Mouse (Mus musculus) skeletal muscle tissue, adult 2 months (tissue): ENCODE measurements at regions not wholly inside any gene's neighbourhood (a gene's known extent, or its start where the extent isn't known, plus 50 kb on each side); places are given as distances from the start of the nearest gene placed in this dataset.

Source experiments
- DNase-seq: peaks from one replicate; pipeline ENCODE4 v3.0.0-alpha.2; 2012; ENCODE audit warnings: low read depth, low spot score

DNA sequence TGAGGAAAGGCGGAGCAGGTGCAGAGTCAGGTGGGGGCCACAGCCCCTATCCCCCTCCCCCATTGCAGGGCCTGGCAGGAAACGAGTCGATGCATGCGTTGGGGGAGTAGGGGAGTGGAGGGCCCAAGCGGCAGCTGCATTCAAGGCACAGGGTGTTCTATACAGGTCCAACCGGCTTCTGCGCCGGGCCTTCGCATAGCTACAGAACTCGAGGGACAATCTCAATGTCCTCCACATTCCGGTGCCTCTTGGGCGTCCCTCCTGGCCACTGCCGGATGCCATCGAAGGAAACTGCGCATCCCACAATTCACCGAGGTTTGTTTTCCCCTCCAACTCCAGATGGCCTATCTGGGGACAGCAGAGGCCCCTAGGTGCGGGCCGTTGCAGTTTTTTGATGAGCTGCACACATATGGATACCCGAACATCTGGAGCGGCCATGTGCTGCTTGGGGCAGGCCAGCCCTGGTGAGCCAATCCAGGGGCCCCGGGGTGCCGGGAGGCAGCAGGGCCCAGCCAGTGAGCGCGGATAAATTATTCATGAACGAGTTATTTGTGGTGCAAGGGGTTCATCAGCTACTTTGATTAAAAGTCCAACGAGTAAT is 137.5 kb downstream of the Tle3 start:
- DNase-seq: no peak

DNA sequence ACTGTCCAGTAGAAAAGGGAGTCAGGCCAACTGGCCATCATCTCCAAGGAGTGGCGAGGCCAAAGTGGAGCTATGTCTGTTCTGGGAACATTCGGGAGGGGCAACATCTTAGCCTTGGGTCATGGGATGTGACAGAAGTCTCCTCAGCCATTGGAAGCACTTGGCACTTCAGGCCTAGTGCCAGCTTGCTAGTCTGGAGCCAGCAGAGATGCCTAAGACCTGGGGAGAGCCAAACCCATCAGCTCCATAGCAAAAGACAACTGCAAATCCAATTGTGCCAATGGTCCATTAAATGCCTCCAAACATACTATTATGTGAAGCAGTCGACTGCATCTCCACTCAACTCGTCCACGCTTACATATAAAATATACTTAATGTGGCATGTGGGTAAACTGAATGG is 136.9 kb downstream of the Tle3 start:
- DNase-seq: no peak

DNA sequence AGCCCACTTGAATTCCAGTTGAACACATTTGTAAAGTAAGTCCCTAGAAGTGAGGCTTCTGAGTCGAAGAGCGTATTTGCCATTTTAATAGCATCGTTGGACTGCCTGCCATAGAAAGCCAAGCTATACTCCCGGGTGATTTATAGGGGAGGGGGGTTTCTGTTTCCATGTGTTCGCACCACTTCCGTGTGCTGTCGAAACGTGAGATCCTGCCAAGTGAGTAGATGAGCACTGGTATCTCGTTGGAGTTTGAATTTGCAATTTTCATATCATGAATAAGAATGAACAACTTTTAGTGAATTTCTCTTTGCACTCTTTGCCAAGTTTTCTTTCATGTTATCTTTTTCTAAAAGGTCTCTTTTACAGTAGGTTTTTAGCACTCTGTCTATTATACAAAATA is 128.7 kb downstream of the Tle3 start:
- no peak for DNase-seq

DNA sequence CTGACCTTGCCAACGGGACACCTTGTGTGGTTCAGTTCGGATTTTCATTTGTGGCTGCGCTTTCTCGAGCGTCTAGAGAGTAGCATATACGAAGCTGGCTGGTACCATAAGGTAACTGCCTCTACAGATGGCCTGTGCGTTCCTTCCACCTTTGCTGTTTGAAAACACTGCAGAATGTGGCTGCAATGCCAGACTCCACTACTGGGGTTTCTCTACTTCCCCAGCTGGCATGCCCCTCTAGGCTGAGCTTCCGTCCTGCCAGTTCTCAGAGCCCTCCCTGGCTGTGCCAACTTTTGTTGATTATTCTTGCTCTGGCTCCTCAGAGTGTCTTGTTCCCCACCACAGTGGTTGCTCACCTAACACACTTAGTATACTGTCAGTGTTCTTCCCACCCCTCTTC is 120.7 kb downstream of the Tle3 start:
- DNase-seq: no peak

DNA sequence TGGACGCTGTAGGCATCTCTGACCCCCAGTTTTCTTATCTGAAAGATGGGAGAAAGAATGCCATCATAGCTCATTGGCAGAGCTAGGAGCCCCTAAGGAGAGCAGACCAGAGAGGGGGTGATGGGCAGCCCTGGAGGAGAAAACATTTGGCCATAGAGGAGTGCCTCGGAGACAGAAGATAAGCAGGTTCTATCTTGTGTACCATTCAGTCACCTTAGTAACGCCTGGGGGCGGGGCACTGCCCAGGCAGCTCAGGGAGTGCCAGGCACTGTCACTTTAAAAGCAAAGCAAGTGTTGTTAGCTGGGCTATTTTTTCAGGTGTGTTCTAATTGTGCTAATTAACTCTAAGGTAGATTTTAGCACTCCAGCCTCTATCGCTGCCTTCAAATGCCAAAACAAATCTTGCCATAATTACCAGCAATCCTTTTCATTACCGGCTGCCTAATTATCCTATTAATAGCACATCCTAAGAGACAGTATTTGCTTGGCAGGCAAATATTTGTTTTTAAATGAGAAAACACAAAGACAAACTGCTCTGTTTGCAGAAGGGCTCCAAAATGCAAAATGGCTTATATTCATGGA is 119.1 kb downstream of the Tle3 start:
- DNase-seq: no peak

DNA sequence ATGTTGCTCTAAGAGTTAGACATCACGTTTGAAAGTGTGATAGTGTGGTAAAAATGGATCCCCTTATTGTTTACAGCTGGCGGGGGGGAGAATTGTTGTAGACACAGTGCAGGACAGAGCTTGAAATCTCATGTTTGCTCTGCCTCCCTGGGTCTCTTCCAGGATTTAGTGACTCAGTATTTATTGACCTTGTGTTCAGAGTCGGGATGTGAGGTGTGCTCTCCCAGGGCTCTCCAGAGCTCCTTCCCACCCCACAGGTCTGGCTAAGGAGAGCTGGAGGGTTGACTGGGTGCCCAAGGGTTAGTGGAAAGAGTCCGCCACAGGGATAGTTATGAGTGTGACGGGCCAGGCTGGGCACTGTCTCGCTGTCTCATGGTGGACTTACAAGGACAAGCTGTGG is 117.8 kb downstream of the Tle3 start:
- no peak for DNase-seq

DNA sequence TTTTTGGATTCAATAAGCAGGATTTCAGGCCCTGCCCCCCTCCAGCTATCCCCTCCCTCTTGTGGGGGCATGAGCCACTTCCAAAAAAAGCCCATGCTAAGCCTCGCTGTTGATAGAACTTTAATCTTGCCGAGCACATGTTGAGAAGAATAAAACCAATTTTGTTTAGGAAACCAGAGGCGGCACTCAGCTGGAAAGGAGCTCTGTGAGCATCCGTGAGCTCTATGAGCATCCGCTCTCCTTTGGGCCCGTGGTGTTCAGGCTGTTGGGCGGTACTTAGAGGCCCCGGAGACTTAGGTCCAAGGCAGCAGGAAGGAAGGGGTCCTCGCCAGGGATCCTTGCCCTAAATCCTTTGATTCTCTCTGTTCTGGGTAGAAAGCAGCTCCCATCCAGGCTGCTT is 117.0 kb downstream of the Tle3 start:
- DNase-seq: no peak

DNA sequence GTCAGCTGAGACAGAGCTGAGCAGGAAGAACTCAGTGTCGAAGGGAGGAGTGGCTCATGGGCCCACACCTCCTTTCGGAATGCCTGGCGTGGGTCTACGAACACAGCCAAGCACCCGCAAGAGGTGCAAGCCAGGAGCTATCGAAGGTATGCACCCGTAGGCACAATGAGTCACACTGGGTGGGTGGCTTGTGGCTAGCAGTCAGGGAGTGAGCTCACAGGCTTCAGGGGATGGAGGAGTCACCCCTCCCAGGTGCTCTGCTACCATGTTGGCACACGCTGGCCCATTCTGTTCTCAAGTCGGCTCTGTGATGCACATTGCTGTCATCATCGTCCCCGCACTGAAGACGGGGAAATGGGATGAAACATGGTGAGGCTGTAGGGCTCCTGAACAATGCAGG is 115.7 kb downstream of the Tle3 start:
- DNase-seq: no peak

DNA sequence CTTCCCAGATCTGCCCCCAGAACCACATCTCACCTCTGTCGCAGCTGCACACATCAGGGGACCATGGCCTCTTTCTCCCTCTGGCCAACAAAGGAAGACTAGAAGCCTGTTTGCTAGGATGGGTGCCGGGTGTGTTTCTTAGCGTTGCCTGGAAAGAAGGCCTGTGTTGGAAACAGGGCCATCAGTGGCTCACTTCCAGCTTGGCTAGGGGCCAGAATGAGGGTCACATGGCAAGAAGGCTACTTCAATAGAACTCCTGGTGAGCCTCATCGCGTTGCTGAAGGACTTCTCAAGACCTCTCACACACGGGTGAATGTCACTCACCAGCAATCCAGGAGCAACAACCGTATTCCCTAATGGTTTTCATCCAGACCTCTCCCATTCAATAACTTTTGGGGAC is 115.0 kb downstream of the Tle3 start:
- no peak for DNase-seq

DNA sequence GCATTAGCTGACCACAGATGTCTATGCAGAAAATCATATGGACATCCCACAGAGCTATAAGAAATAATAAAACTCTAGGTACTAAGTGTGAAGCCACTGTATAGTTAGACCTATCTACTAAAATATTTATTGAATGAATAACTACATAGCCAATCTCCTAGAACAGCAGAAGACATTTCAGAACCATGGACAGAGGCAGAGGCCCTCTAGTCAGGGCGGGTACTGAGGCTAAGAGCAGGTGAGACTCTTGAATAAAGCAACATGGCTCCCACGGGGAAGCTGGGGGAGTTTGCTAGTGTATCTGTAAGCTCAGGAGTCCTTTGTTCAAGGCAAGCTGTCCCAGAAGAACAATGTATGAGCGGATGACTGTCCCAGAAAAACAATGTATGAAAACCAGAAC is 112.2 kb downstream of the Tle3 start:
- no peak for DNase-seq

DNA sequence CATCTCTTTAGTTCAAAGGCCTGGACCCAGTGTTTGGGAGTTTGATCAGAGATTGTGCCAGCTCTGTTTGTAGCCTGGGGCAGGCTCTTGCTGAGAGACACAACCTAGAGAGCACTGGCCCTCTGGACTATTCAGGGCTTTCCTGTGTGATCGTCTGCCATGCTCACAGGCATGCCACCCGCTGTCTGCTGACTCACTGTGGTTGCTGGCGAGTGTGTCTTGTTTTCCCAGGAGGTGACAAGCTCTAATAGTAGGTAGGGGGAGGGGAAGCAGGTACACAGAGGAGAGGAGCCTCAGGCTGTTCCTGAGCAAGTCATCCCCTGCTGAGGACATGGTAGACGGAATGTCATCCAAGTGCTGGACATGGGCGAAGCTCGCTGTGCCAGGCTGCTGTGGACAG is 107.5 kb downstream of the Tle3 start:
- DNase-seq: no peak

DNA sequence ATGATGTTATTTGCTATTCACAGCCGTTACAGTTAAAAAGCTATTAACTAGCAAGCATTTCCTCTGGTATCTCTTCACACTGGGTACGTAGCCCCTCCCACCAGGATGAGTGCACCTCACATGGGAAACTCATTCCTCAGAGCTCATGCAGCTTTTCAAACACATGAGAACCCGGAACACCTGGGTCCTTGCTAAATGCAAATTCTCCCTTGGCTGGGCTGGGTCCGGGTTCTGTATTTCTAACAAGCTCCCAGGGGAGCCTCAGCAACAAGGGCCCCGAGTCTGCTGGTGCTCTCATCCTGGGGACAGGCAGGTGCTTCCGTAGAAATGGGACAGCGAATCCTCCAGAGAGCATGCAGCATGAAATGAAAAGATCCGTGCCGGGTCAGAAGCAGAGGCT is 106.7 kb downstream of the Tle3 start:
- DNase-seq: no peak

DNA sequence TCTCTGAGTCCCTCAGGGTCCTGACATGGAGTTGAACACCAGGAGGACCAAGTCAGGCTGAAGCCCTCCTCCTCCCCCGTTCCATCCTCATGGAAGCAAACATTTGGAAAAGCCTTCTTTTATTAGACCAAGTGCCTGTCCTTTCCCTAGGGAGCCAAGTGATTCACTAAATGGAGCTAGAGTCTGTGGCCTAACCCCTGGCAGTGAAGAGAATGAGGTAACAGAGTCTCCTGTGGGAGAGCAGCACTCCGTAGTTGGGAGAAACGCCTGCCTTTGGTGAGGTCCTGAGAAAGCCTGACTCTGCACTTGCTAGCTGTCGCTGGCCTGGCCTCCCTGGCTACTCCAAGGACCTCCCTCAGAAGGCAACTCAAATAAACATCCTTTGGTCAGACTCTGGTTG is 104.2 kb downstream of the Tle3 start:
- DNase-seq: peak; percentile 64

DNA sequence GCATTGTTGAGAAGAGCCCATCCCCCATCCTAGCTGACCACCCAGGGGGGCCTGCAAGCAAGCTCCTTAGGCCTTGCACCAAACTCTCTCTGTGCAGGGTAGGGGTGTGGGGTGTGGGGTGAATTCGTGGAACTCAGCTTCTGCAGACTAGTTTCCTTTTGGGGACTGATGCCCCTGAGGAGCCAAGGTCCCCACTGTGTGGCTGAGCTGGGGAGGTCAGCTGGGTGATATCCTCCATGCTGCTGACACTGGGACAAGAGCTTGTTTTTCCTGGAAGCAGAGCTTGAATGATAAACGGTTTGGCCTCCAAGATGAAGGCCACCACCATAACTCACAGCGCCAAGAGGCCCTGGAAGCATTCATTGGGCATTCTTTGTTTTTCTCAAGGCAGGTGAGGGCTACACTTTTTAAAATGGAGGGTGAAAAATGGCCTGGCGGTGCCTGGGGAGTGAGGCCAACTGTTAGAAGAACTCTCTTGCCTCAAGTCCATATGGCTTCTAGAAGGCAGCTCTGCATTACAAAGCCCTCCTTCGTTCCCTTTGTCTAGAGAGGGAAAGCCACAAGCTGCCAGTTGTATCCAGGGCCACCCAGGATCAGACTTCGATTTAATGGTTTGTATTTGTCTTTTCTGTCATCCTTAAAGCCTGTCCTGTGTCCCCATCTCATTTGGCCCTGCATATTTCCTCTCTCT is 98.8 kb downstream of the Tle3 start:
- DNase-seq: no peak

DNA sequence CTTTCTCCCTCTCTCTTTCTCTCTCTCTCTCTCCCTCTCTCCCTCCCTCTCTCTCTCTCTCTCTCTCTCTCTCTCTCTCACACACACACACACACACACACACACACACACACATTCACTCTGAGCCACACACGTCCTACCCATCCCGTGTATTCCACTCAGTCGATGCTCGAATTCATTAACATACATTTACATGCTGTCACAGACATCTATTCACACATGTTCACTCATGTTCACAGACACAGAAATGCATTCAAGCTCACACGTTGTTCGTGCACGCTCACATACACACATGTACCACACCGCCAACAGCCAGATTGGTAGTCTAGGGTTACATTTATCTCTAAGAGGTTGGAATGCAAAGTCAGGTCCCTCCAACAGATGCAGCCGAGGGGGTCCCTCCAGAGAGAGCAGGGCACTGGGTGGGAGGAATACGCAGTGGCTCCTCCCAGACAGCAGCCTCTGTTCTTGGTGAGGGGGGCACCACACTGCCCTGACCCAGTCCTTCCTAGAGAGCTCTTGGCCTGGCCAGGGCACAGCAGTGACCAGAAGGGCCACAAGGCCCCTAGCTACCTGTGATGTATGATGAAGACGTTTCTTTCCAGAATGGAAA is 96.8 kb downstream of the Tle3 start:
- DNase-seq: no peak

DNA sequence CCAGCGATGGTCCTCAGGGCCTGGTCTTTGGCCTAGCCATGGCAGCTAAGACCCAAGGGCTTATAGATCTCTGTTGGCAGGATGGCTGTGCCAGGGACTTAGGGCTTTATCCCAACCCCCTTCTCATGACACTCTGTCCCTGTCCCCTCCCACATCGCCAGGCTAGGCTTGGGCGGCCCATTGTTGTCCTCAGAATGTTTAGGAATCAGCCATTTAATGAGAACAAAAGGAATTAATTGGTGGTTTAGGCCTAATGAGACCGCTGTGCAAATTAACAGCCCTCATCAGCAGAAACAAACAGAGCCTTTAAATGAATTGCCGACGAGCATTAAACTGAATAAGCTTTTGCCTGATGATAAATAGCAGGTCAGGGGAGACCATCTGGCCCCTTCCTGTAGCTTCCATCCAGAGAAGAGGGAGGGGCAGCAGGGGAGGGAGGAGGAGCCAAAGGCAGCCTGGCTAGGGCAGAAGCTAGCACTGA is 96.2 kb downstream of the Tle3 start:
- no peak for DNase-seq
